8 mouse cellular contexts compared by ENCODE assay signal in genomic region chr1:85895391-85895837, GRCm38 (mm10). TPM values are rescaled to one million over a fixed set of nuclear protein-coding genes. Genes with fewer than 3 reads are reported as not detected.
A peak's percentile ranks its signal among the peaks of the same experiment; 100 is the strongest.
DNase-seq lines count a peak whose midpoint lies in the region; ATAC-seq and TF ChIP-seq lines count a peak whose summit lies in the region.

No protein-coding gene starts in this region.

- peak overlapping the region; percentile 2 for H3K27ac ChIP-seq in bone marrow, adult 2 months (ENCODE audit: control insufficient read depth, insufficient read depth, low read depth, low read length, poor library complexity)
- peak overlapping the region; percentile 63 to 89 for H3K27ac ChIP-seq in heart, embryonic 14.5 days (replicated peaks in 1 of 2; ENCODE audit: control insufficient read depth in 1 of 2, insufficient read depth in 1 of 2, low read depth in 2 of 2, low read length in 2 of 2)
- H3K27ac ChIP-seq in kidney, embryonic 15.5 days, result peak overlapping the region; percentile 89
- peak overlapping the region; percentile 41 for H3K27ac ChIP-seq in liver, embryonic 16.5 days (ENCODE audit: low read length)
- no peak overlapping the region; the same call in 1 of the 2 replicates for H3K27ac ChIP-seq in testis, adult 2 months (ENCODE audit: control insufficient read depth, insufficient read depth, low read depth, low read length)

- WGBS in bone marrow, adult 2 months, result 6% methylated on average over 15 of the region's 15 CpGs
- 6% methylated on average over 15 of the region's 15 CpGs for WGBS in heart, embryonic 14.5 days
- WGBS in kidney, embryonic 15.5 days, result 3% methylated on average over 15 of the region's 15 CpGs
- WGBS in liver, embryonic 16.5 days (ENCODE audit: insufficient replicate concordance), result 6% methylated on average over 15 of the region's 15 CpGs

- peak; percentile 58 to 69 for DNase-seq in natural killer cell, adult 2 months (ENCODE audit: low spot score in 2 of 2)

- H3K9me3 ChIP-seq in heart, embryonic 14.5 days (ENCODE audit: control insufficient read depth, low read length), result no peaks in the 10 kb centered on the region
- H3K9me3 ChIP-seq in kidney, embryonic 15.5 days (replicated peaks), result no peaks in the 10 kb centered on the region
- H3K9me3 ChIP-seq in liver, embryonic 16.5 days (replicated peaks; ENCODE audit: control insufficient read depth, low read length), result no peaks in the 10 kb centered on the region

- peak overlapping the region; percentile 88 for H3K4me2 ChIP-seq in heart, embryonic 14.5 days (ENCODE audit: low read length)
- H3K4me2 ChIP-seq in kidney, embryonic 15.5 days, result peak overlapping the region; percentile 83
- H3K4me2 ChIP-seq in liver, embryonic 16.5 days (ENCODE audit: low read depth, low read length), result peak overlapping the region; percentile 84

- H3K36me3 ChIP-seq in heart, embryonic 14.5 days (ENCODE audit: control insufficient read depth, insufficient read depth, low read length), result no peaks in the 10 kb centered on the region
- no peaks in the 10 kb centered on the region for H3K36me3 ChIP-seq in kidney, embryonic 15.5 days
- no peaks in the 10 kb centered on the region for H3K36me3 ChIP-seq in liver, embryonic 16.5 days (ENCODE audit: control insufficient read depth, insufficient read depth)
- H3K36me3 ChIP-seq in testis, adult 2 months (ENCODE audit: control insufficient read depth, insufficient read depth, low read length), result no peaks in the 10 kb centered on the region

- TF ChIP-seq POLR2A in bone marrow, adult 2 months (IDR thresholded peaks at IDR 0.05; ENCODE audit: borderline replicate concordance, control insufficient read depth, low read depth, low read length), result no peak
- no peak for TF ChIP-seq POLR2A in testis, adult 2 months (IDR thresholded peaks at IDR 0.05; ENCODE audit: control insufficient read depth, low read depth, low read length)

- H3K4me3 ChIP-seq in bone marrow, adult 2 months (replicated peaks; ENCODE audit: control insufficient read depth, low read depth, low read length), result peak overlapping the region; percentile 65
- peak overlapping the region; percentile 75 to 95 for H3K4me3 ChIP-seq in heart, embryonic 14.5 days (ENCODE audit: control insufficient read depth in 1 of 2, insufficient read depth in 1 of 2, low read depth in 1 of 2, low read length in 2 of 2)
- peak overlapping the region; percentile 88 for H3K4me3 ChIP-seq in kidney, embryonic 15.5 days (replicated peaks)
- H3K4me3 ChIP-seq in liver, embryonic 16.5 days (ENCODE audit: low read depth, low read length), result peak overlapping the region; percentile 76
- peak overlapping the region; percentile 89 for H3K4me3 ChIP-seq in testis, adult 2 months (ENCODE audit: control insufficient read depth, low read depth, low read length)

- peak overlapping the region; percentile 88 for H3K9ac ChIP-seq in heart, embryonic 14.5 days (ENCODE audit: low read length)
- H3K9ac ChIP-seq in kidney, embryonic 15.5 days, result peak overlapping the region; percentile 79
- peak overlapping the region; percentile 71 for H3K9ac ChIP-seq in liver, embryonic 16.5 days (ENCODE audit: low read depth, low read length)

- H3K27me3 ChIP-seq in heart, embryonic 14.5 days (ENCODE audit: control insufficient read depth, insufficient read depth, low read length), result no peaks in the 10 kb centered on the region
- no peaks in the 10 kb centered on the region for H3K27me3 ChIP-seq in kidney, embryonic 15.5 days
- no peaks in the 10 kb centered on the region for H3K27me3 ChIP-seq in liver, embryonic 16.5 days (ENCODE audit: control insufficient read depth, insufficient read depth, low read depth, low read length)
- no peaks in the 10 kb centered on the region for H3K27me3 ChIP-seq in testis, adult 2 months (ENCODE audit: control insufficient read depth, insufficient read depth, low read length)

- peak; percentile 34; the same call in 1 of the 2 replicates for TF ChIP-seq CTCF in bone marrow, adult 2 months (IDR thresholded peaks at IDR 0.05; ENCODE audit: control insufficient read depth, insufficient read depth, low read length)
- peak; percentile 18; the same call in 1 of the 2 replicates for TF ChIP-seq CTCF in testis, adult 2 months (IDR thresholded peaks at IDR 0.05; ENCODE audit: control insufficient read depth, insufficient read depth, insufficient replicate concordance, low read depth, low read length)

- ATAC-seq in CD4-positive, CD25-positive, alpha-beta regulatory T cell, adult 4 months, result peak; percentile 65
- peak; percentile 60; the same call in 1 of the 2 replicates for ATAC-seq in erythroblast, adult 5-6 weeks (replicated peaks; ENCODE audit: low FRiP score, poor library complexity, severe bottlenecking)
- peak; percentile 54; the same call in 1 of the 2 replicates for ATAC-seq in heart, embryonic 14.5 days (ENCODE audit: insufficient number of reproducible peaks, insufficient read depth, low FRiP score, low read depth)
- ATAC-seq in kidney, embryonic 15.5 days (replicated peaks; ENCODE audit: low FRiP score), result peak; percentile 81
- ATAC-seq in liver, embryonic 16.5 days (ENCODE audit: low read depth), result peak; percentile 59

- H3K4me1 ChIP-seq in bone marrow, adult 2 months (ENCODE audit: control insufficient read depth, insufficient read depth, low read length), result no peaks in the 10 kb centered on the region; the same call in 1 of the 2 replicates
- H3K4me1 ChIP-seq in heart, embryonic 14.5 days (ENCODE audit: control insufficient read depth in 2 of 2, insufficient read depth in 2 of 2, low read length in 2 of 2), result peaks cover 41 to 51% of the 10 kb centered on the region in 2 experiments
- H3K4me1 ChIP-seq in kidney, embryonic 15.5 days, result peaks cover 60% of the 10 kb centered on the region
- peaks cover 35% of the 10 kb centered on the region for H3K4me1 ChIP-seq in liver, embryonic 16.5 days (ENCODE audit: control insufficient read depth, low read depth, low read length)
- H3K4me1 ChIP-seq in testis, adult 2 months (ENCODE audit: control insufficient read depth, insufficient read depth, low read length), result peaks cover 31% of the 10 kb centered on the region

RNA-seq across cellular contexts. Expression of gene Itm2c, which starts 1.3 kb away (rescaled TPM):
- polyA plus RNA-seq in CD4-positive, CD25-positive, alpha-beta regulatory T cell, adult 4 months (2017; shearing (Covaris generic)), result 100 to 1,000 TPM; 106 to 170 TPM
- 10.8 and 17.6 TPM in 2 replicates for polyA plus RNA-seq in bone marrow, adult 2 months (2011; ENCODE audit: insufficient read depth, insufficient read length, low replicate concordance, missing spikeins)
- 4.8 and 7.7 TPM in 2 replicates for total RNA-seq in erythroblast, adult 5-6 weeks (2015; ENCODE audit: low replicate concordance)
- 11.0 and 15.6 TPM in 2 replicates for total RNA-seq in erythroblast, adult 5-6 weeks (2017; ENCODE audit: low replicate concordance)
- 129 and 189 TPM in 2 replicates for polyA plus RNA-seq in heart, embryonic 14.5 days (2014; fragmentation: Nextera tagmentation; extraction: Ambion mirVana)
- 220 and 231 TPM in 2 replicates for polyA plus RNA-seq in kidney, embryonic 15.5 days (2015; fragmentation: Nextera tagmentation; extraction: Ambion mirVana)
- 52.3 and 54.7 TPM in 2 replicates for polyA plus RNA-seq in liver, embryonic 16.5 days (2015; fragmentation: Nextera tagmentation; extraction: Ambion mirVana)
- 69.6 and 72.5 TPM in 2 replicates for polyA plus RNA-seq in testis, adult 2 months (2012; rRNA removed)

RNA-seq across cellular contexts. Expression of gene 4933407L21Rik, which starts 32.9 kb away (rescaled TPM):
- polyA plus RNA-seq in CD4-positive, CD25-positive, alpha-beta regulatory T cell, adult 4 months (2017; shearing (Covaris generic)), result 1 to 10 TPM in 1 of 2 experiments, under 1 TPM in 1; 0.47 to 1.0 TPM
- polyA plus RNA-seq in bone marrow, adult 2 months (2011; ENCODE audit: insufficient read depth, insufficient read length, low replicate concordance, missing spikeins), result not detected in 2 replicates
- total RNA-seq in erythroblast, adult 5-6 weeks (2015; ENCODE audit: low replicate concordance), result not detected in 2 replicates
- total RNA-seq in erythroblast, adult 5-6 weeks (2017; ENCODE audit: low replicate concordance), result not detected in 2 replicates
- polyA plus RNA-seq in heart, embryonic 14.5 days (2014; fragmentation: Nextera tagmentation; extraction: Ambion mirVana), result 0.11 and 0.26 TPM in 2 replicates
- 1.5 and 1.8 TPM in 2 replicates for polyA plus RNA-seq in kidney, embryonic 15.5 days (2015; fragmentation: Nextera tagmentation; extraction: Ambion mirVana)
- 0.13 TPM in 1 of 2 replicates, not detected in the other for polyA plus RNA-seq in liver, embryonic 16.5 days (2015; fragmentation: Nextera tagmentation; extraction: Ambion mirVana)
- polyA plus RNA-seq in testis, adult 2 months (2012; rRNA removed), result 1.6 TPM in 2 replicates
